Mouse (Mus musculus) thymus, postnatal 14 days (tissue): ENCODE measurements around the gene Gadd45a.
"Not testable (repeated sequence)": the region's sequence is repeated elsewhere in the genome, so short reads cannot be mapped to it uniquely, and the experiment has no call there.

Source experiments
- DNase-seq: peaks from one replicate; pipeline ENCODE4 v3.0.0; 2021

The Gadd45a gene

DNA sequence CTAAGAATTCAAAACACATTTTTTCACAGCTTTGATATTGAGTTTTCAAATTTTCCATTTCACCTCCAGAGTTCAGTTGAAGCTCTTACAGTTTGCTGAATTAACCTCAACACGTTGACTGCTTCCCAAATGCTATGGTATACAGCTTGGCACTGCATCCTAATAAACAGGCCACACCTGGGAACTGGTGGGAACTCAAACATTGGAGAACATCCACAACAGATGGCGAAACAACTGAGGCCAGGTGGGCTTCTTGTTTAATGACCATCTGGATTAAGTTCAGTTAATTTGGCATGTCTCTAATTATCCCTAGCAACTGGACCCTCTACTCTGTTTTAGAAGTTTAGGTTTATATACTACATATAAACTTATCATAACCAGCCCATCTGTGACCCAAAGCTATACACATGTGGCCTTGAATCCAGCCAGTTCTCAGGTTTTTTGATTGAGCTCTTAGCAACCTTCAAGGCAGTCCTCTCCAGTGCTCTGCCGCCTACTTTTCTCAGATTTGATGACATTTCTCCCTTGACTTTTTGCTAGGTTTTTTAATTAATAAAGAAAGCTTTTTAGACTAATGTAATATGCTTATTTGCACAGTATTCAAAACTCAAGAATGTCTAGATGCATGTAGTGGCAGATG lies 10.9 kb upstream of the Gadd45a start:
- DNase-seq = no peak

DNA sequence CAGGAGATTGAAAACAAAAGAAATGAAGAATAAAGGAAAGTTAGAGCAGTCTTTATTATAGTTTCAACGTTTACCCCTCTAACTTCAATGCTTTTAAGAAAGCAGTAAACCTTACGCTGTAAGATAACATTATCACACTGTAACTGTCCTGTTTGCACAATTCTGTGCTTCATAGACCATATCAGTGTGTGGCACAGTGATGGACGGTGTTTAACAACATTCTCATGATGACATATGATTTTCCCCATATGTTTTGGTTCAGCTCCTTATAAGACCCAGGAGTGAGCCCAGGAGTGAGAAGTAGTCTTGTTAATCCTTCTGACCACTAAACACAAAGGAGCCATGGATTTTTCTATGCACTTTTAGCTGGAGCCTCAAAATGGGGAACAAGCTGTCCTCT lies 9.7 kb upstream of the Gadd45a start:
- DNase-seq = no peak

DNA sequence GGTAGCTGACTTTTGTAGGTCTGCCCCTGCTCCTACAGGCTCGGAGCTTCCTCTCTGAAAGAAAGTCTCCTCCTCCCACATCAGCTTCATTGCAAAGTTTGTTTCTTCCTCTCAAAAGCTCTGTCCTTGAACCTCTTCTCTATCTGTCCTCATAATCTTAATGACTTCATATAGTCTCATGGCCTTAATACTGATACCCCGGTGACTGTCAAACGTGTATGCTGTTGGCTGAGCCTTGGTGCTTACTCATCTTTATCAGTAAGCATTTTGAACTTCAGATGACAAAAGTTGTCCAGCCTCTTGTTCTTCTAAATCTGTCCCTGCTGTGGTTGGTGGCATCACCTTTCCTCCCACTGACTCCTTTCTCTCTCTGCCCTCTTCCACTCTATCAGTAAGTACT lies 8.2 kb upstream of the Gadd45a start:
- no peak for DNase-seq

DNA sequence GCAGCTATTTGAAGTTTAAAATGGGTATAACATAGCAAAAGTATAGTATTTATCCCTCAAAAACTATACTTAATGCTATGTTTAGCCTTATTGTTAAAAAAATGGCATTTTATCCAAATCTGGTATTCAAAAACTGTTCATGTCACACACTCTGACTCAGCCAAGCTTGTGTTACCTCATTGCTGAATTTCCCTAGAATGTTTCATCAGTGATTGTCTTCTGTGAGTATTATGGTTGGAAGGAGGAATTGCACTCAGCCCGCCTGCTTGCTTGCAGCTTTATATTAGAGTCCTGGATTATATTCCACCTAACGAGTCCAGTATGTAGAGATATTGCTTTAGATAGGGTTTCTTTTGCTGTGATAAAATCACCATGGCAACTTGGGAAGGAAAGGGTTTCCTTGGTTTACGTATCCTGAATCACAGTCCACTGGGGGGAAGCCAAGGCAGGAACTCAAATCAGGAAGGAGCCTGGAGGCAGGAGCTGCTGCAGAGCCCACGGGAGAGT lies 3.7 kb upstream of the Gadd45a start:
- DNase-seq = no peak

DNA sequence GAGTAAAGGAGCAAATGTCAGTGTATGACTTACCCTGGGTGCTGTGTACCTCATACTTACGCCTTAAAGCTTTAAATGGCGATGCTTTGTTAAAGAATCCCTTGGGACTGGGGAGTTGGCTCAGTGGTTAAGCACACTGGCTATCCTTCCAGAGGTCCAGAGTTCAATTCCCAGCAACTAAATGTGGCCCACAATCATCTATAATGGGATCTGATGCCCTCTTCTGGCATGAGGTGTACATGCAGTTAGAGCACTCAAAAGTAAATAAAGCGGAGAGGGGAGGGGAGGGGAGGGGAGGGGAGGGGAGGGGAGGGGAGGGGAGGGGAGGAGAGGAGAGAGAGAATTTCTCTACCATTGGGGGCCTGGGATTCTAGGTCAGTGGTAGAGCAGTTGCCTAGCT lies 1.7 kb upstream of the Gadd45a start:
- no peak for DNase-seq

DNA sequence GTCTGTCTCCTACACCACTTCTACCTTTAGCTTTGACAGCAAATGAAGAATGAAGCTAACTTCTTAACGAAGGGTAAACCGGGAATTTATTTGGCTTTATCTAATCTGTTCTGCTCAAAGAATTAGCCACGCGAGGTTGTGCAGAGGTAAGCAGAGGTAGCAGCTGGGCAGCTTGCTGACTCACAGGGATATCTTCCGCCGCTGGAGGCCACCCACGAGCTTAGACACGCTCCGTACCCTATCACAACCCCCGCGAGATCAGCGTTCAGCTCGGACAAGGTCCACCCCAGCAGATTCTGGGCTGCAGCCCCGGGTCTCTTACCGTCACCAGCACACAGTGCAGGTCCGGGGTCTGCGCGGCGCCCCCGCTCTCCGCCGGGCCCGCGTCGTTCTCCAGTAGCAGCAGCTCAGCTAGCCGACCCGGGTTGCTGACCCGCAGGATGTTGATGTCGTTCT lies 873 bp downstream of the Gadd45a start:
- DNase-seq = peak; percentile 83

DNA sequence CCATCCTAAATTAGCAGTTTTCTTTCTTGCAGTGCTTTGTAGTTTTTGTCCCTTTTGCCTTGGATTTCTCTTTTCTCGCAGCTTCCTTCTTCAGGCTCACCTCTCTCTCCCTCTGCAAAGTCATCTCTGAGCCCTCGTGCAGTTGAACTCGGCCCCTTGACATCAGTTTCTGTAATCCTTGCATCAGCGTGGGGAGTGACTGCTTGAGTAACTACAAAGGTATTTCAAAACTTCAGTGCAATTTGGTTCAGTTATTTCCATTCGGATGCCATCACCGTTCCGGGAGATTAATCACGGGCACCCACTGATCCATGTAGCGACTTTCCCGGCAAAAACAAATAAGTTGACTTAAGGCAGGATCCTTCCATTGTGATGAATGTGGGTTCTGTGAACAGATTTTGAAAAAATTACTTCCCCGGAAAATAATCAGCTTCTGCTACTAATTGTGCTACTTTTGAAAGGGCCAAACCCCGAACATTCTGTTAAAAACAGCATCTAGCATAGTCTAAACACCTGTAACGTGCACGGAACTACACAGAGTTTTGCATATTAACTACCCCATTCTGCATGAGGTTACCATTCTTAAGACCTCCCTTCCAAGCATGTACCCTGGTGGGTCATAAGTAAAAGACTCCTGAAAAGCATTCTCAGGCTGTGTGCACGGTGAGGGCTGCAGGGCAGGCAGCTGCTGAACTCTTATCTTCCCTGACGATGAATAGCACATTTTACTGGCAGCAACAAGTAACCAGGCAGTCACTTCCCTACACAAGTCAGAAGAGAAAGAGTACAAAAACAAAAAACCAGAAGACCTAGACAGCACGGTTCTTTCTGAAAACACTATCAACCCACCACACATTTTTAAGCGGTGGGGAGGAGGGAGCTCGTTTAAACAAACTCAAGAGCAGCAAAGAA lies 1.6 kb downstream of the Gadd45a start:
- peak; percentile 18 for DNase-seq

DNA sequence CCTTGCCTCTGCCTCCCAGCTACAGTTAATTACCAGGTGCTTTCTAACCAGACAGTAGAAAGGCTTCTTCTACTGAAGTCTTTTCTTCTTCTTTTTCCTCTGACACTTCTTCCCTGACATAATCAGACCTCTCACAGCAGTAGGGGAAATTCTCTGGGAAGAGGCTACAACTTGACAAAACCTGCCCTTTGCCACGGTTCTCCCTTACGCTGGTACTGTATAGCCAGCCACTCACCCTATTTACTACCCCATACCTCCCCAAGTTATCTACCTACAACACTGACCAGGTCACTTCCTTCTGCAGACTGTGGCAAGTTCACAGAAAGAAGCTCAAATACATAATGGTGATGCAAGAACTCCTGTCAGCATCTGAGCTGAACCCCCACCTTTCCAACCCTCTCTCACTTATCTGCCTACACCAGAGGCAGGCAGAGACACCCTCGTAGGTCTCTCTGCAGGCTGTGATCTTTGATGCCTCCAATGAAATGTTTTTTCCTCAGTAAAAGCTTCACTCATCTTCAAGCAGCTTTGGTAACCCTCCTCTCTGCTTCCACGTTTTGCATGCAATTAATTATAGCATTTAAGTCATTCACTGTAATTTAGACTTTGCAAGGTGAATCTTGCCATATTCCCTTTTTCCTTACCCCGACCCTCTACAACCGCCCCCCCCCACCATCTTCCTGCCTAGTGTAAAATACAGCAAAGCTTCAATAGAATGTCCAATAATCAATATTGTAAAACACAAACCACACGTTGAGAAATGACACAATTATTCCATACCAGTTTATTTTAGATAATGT lies 2.7 kb downstream of the Gadd45a start:
- no peak for DNase-seq

DNA sequence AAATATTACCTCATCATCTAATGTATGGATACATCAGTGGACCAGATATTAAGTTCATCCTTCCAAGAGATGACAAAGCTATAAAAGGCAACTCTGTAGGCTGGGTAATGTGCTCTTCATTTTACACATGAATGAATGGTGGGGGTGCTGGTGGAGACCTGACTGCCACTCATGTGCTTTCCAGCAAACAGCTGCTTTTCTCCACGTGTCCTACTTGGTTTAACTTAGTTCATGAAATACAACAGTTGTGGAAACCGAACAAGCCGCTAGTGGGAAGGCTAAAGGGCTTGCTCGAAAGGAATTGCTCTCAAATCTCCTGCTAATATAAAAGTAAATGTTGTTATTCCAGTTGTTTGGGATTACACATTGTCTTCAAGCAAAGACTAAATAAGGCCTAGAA lies 3.7 kb downstream of the Gadd45a start:
- no peak for DNase-seq

DNA sequence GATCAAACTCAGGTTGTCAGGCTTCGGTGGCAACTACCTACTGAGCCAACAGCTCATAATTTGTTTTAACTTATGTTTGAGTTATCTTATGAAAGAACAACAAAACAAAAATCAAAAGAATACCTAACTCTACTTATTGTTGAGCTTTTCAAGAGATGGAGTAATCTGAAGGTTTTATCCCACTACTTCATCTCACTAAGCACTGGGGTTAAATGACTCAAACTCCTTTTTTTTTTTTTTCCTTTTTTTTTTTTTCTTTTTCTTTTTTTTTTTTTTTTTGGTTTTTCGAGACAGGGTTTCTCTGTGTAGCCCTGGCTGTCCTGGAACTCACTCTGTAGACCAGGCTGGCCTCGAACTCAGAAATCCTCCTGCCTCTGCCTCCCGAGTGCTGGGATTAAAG lies 4.3 kb downstream of the Gadd45a start:
- DNase-seq = not testable (repeated sequence)

DNA sequence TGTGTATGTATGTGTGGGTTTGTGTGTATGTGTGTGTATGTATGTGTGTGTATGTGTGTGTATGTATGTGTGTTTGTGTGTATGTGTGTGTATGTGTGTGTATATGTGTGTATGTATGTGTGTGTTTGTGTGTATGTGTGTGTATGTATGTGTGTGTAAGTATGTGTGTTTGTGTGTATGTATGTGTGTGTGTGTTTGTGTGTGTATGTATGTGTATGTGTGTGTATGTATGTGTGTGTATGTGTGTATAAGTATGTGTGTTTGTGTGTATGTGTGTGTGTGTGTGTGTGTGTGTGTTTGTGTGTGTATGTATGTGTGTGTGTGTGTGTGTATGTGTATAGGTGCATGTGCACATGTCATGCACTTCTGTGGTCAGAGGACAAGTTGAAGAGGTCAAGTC lies 4.7 kb downstream of the Gadd45a start:
- DNase-seq = not testable (repeated sequence)

DNA sequence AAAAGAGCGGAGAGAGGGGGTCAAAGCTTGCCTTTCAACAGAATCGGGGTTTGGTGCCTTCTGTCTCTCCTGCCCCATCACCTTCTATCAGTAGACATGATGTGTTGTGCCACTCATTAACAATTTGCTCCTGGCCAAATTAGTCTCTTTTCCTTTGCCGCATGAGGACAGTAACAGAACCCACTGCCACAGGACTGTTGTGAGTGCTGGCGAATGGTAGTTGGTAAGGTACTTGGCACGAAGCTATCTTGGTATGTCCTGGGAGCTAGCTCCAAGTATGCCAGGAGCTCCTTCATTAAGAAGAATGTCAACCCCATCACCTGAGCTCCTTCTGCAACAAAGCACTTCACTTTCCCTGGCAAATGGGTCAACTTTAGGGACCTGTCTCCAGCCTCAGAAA lies 6.4 kb downstream of the Gadd45a start:
- DNase-seq = no peak

DNA sequence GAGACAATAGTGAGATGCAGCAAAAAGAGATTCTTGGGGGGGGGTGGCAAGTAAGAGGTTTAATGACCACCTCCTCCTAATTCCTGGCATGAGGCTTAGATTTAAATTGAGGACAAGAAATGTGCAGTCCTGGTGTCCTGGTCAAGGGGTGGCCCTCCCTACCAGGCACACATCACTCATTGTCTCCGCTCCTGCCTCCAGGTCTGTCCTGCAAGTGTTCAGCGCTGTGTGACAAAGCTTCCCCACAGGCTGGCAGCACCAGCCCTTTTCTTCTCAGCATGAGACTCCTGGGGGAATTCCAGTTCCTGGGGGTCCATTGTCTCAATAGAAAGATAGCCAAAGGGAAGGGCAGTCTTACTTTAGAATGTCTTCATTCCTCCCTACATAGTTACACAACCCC lies 6.8 kb downstream of the Gadd45a start:
- no peak for DNase-seq

DNA sequence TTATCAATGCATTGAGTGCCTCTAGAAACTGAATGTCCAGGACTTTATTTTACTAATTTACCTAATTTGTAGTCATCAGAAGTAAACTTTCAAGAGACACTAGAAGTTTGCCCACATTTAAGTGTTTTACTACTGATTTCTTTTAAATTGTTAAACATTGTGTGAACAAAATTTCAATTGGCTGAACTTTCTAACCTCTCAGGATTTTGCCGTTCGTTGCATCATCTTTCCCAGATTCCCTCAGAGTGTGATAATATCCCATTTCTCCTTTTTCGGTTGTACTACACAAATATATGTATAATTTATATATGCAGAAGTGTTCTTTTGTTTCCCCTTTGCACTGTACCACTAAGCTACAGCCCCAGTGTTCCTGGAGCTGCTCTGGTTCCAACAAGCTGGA lies 7.3 kb downstream of the Gadd45a start:
- DNase-seq = no peak

DNA sequence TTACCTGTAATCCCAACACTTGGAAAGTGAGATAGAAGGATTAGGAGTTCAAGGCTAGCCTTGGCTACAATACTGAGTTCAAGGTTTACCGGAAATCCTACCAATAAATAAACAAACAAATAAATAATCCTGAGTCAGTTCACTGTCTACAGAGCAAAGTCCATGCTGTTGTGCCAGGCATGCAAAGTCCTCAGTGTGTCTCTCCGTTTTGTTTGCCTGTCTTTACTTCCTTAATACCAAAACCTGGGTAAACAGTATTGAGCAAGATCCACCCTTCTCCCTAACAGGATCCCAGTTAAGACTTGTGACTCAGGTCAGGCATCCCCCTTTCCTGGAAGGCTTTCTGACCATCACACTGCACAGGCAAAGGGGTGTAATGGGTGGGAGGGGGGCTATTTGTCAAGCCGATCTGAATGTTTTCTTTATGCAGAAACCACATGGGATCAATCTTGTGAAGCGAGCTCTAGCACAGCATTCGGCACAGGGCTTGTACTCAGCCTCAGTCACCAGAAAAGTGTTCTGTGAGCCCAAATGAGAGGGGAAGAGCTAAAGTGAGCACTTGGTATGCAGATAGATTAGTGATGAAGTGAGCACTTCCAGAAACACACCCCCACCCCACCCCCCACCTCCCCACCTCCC lies 7.8 kb downstream of the Gadd45a start:
- DNase-seq = no peak

DNA sequence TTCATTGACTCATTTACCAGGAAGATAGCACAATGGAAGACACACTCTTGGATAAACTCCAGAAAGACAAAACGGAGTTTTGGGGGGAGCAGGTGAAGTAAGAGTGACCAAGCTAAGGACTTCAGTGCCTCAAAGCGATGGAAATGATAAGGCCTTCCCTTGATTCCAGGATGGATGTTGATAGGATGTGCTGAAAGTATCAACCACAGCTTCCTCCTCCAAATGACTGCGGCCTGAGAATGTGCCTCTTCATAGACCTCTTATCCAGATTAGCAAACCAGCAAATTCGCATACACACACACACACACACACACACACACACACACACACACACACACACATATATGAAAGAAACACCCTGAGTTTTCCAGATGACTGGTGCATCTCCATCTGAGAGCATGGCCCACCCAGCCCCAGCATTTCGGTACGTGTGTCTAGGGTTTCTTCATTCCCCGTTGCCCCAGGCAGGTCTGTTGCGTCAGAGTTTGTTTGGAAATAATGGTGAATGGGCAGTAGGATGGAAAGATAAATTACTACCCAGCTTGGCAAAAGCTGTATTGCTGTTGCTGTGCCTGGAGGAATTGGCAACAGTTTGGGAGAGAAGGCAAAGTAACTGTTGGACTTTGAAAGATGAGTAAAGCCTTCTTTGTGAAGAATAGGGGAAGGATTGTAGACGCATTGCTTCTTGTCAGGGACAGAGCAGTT lies 9.7 kb downstream of the Gadd45a start:
- DNase-seq = no peak

DNA sequence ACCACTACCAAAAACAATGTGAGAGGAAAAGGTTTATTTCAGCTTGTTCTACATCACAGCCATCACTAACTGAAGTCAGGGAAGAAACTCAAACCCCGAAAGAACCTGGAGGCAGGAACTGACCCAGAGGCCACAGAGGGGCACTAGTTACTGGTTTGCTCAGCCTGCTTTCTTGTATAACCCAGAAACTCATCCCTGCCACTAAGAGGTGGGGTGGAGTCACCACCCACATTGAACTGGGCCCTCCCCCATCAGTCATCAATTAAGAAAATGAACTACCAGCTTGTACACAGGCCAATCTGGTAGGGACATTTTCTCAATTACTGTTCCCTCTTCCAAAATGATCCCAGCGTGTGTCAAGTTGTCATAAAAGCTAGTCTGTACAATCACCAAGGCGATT lies 10.6 kb downstream of the Gadd45a start:
- DNase-seq = no peak

DNA sequence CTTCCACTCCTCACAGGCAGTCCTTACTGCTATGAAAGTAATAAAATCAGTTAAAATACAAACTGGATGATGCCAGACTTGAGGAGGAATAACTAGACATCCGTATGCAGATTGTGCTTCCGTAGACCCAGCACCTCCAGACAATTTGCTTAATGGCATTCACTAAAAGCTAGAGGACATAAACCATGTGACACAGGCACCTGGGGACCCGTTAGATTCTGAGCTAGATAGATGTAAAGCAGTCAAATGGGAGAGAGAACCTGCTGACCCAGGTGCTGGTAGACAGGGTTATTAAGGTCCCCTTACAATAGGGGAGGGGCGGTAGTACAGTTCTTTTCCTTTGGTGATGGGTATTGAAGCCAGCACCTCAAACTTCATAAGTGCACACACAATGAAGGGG lies 13.5 kb downstream of the Gadd45a start:
- no peak for DNase-seq

DNA sequence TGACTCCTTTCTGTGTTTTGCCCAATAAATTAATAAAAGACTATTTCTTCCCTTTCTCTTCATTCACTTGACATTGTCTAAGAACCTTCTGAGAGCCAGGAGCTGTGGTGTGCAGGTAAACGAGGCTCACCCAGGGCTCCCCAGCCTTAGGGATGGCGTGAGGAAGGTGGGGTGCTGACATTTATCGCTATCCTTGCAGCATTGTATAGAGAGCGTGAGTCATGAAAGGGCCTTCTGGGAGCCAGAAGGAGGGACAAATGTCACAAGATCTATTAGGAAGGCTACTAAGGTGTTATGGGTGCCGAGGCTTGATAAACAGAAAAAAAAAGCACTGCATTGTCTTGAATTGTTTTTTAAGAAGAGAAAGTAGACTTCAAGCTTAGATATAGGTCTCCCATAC lies 15.9 kb downstream of the Gadd45a start:
- no peak for DNase-seq

DNA sequence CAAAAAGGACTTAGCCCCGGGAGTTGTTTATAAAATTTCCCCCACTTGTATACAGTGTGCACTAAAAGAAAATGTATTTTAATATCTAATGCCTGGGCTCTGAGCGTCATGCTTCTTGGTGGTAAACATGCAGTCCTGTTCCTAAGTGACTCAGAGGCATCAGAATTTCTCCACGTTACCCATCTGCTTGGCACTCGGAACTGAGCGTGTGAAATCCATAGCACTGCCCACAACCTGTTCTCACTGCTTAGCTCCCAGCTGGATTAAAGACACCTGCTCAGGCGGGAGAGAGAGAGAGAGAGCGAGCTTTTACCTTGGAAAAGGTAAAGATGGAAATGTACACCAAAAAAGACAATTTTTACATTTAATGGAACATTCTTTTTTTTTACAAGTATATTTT lies 18.3 kb downstream of the Gadd45a start:
- DNase-seq = not testable (repeated sequence)

DNA sequence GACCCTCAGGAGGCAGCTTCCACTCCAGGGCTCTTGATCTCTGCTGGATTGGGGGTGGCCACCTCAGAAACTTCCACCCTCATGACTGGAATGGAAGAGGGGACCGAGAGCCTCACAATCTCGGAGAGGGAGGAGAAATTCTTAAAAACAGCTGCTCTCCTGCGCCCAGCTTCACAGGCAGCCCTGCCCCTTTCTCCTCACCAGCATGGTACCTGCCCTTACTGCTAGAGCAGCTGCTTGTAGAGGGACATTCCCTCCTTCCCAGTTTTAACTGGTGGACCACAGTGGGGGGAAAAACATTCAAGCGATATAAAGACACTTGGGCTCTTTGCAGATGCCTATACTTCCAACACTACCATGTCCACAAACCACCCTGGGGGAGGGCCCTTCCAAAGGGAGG lies 18.9 kb downstream of the Gadd45a start:
- DNase-seq = no peak

DNA sequence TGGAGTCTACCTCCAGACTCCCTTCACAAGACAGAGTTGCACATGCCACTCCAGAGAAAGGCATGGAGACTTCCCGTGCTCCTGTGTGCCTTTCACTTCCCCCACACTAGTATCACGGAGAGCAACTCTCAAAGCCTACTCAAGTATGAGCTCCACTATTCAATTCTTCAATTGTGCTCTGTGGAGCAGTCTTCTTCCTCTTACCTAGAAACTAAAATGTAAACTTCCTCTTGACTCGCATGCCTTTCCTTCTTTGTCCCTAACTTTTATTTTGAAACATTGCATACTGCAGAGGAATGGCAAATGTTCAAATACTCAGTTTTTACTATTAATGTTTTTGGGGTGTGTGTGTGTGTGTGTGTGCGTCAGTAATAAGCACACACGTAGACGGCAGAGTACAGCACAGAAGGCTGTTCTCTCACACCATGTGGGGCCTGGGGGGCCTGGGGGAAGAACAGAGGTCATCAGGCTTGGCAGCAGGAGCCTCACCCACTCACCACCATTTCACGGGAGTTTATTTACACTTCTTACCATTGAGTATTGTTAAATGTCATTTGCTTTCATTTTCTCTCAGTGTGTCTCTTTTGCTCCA lies 20.6 kb downstream of the Gadd45a start:
- DNase-seq = no peak
